Mouse (Mus musculus) left cerebral cortex, postnatal 10 days (tissue): Measurements from ENCODE around the gene Pcp4. TPM values are rescaled to one million over a fixed set of nuclear protein-coding genes. Genes with fewer than 3 reads are reported as not detected.
A peak's percentile ranks its signal among the peaks of the same experiment; 100 is the strongest.

Experiments used
- DNase-seq, 2 experiments: peaks; one replicate each; pipeline ENCODE4 v3.0.0; 2021 to 2022; ENCODE audit warnings: low spot score in 2 of 2, mixed read lengths in 1 of 2; ENCODE audit errors: extremely low spot score in 1 of 2
- intact Hi-C: fragments of 180-260 bp; cut with DNase I; formaldehyde crosslinking; loops from one replicate; pipeline ENCODE4 v1.15.1; 2025
- total RNA-seq, 2 experiments: library from RNA; stranded (reverse); gene quantifications; 2 replicates each; pipeline ENCODE4 v1.2.3; 2021

The Pcp4 gene
- total RNA-seq, 2 experiments from 2014 or later = 421 to 559 TPM

GRCm38 (mm10) chr16:96474185-96474584 is 6.8 kb downstream of the Pcp4 start:
- intact Hi-C loops = no loop called here
- DNase-seq = no peak

- no peak for DNase-seq
- intact Hi-C loops = no loop called here
These were observed 14.4 kb downstream of the Pcp4 start for GRCm38 (mm10) chr16:96481791-96482190.

- intact Hi-C loops = no loop called here
- no peak for DNase-seq
These were observed 19.7 kb downstream of the Pcp4 start for GRCm38 (mm10) chr16:96487007-96487684.

- DNase-seq = no peak
- intact Hi-C loops = no loop called here
These were observed 20.6 kb downstream of the Pcp4 start for GRCm38 (mm10) chr16:96488038-96488437.

- intact Hi-C loops = no loop called here
- DNase-seq = no peak
These were observed 24.1 kb downstream of the Pcp4 start for GRCm38 (mm10) chr16:96491530-96491929.

GRCm38 (mm10) chr16:96494079-96494478 is 26.7 kb downstream of the Pcp4 start:
- intact Hi-C loops = no loop called here
- DNase-seq = no peak

GRCm38 (mm10) chr16:96498951-96499350 is 31.5 kb downstream of the Pcp4 start:
- peak; percentile 20 to 32 for DNase-seq
- intact Hi-C loops = no loop called here

GRCm38 (mm10) chr16:96501241-96501640 is 33.8 kb downstream of the Pcp4 start:
- no peak for DNase-seq
- intact Hi-C loops = no loop called here

GRCm38 (mm10) chr16:96502586-96502985 is 35.2 kb downstream of the Pcp4 start:
- DNase-seq = no peak
- intact Hi-C loops = no loop called here

GRCm38 (mm10) chr16:96514466-96514865 is 47.1 kb downstream of the Pcp4 start:
- intact Hi-C loops = no loop called here

GRCm38 (mm10) chr16:96527476-96527875 is 60.1 kb downstream of the Pcp4 start:
- no peak for DNase-seq
- intact Hi-C loops = no loop called here

More at GRCm38 (mm10) chr16:96514466-96514865, 47.1 kb downstream of the Pcp4 start:
- no peak for DNase-seq

GRCm38 (mm10) chr16:96528471-96528870 is 61.1 kb downstream of the Pcp4 start:
- intact Hi-C loops = no loop called here
- no peak for DNase-seq

GRCm38 (mm10) chr16:96529896-96530568 is 62.6 kb downstream of the Pcp4 start:
- intact Hi-C loops = no loop called here
- no peak for DNase-seq

GRCm38 (mm10) chr16:96530569-96530898 is 63.1 kb downstream of the Pcp4 start:
- intact Hi-C loops = no loop called here
- DNase-seq = no peak

GRCm38 (mm10) chr16:96531029-96531428 is 63.6 kb downstream of the Pcp4 start:
- intact Hi-C loops = no loop called here
- DNase-seq = no peak

GRCm38 (mm10) chr16:96533710-96534109 is 66.3 kb downstream of the Pcp4 start:
- DNase-seq = peak in 1 of 2 experiments; percentile 28

GRCm38 (mm10) chr16:96535271-96535670 is 67.9 kb downstream of the Pcp4 start:
- intact Hi-C loops = no loop called here
- DNase-seq = no peak

More at GRCm38 (mm10) chr16:96533710-96534109, 66.3 kb downstream of the Pcp4 start:
- intact Hi-C loops = no loop called here

- intact Hi-C loops = no loop called here
- DNase-seq = no peak
These were observed 69.0 kb downstream of the Pcp4 start for GRCm38 (mm10) chr16:96536426-96536825.

- no peak for DNase-seq
- intact Hi-C loops = no loop called here
These were observed 71.7 kb downstream of the Pcp4 start for GRCm38 (mm10) chr16:96539091-96539490.

GRCm38 (mm10) chr16:96541056-96541455 is 73.7 kb downstream of the Pcp4 start:
- intact Hi-C loops = no loop called here
- DNase-seq = peak in 1 of 2 experiments; percentile 41
